Mouse (Mus musculus): ENCODE measurements around the gene Smarcd1.

- TF ChIP-seq CTCF (IDR thresholded peaks at IDR 0.05; ENCODE audit: low read depth) (no peak), EP300 (optimal IDR thresholded peaks at IDR 0.05) (no peak)
Measured at GRCm38 (mm10) chr15:99718461-99719021, 16.6 kb downstream of the Smarcd1 start.
